Mouse (Mus musculus) cerebellum, adult 11 months (tissue): ENCODE data around the gene Ece2.
"Not testable (repeated sequence)": the region's sequence is repeated elsewhere in the genome, so short reads cannot be mapped to it uniquely, and the experiment has no call there.

Experiments
- DNase-seq: peaks from one replicate; pipeline ENCODE4 v3.0.0; 2022

Gene Ece2

DNA sequence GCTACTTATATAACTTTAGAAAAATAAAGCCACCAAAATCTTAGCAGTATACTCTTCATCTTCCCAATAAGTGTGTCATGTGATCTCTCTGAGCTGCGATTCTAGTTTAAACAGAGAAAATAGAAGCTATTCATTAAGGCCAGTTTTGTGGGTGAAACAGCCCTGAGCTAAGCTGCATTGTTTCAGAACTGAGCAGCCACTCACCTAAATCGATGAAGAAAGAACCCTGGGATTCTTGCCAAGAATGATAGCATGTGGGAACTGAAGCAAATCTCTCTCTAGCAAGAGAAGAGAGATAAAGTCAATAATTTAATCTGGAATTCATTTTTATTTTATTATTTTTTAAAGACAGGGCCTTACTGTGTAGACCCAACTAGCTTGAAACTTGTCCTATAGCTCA lies 6.4 kb upstream of the Ece2 start:
- DNase-seq: no peak

DNA sequence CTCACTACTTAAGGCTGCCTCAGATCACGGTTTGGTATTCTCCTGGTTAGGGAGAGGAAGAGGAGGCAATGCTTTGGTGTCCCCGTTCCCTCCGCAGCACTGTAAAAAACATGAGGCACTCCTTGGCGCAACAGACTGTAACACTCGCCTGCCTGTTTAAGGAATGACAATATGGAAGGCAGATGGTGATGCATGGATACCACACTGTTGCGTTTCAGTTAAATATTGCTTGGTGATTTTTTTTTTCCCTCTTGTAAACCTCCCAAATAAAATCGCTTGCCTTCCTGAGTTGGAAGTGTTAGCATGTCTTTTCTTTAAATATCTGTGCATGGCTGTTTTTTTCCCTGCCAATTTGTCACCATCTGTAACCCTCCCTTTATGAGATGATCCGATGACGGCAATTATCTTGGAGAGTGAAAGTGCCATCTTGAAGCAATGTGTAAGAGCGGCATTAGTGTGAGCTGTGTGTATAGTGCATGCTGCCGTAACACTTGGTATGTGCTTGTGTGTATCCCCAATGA lies 697 bp upstream of the Ece2 start:
- no peak for DNase-seq

DNA sequence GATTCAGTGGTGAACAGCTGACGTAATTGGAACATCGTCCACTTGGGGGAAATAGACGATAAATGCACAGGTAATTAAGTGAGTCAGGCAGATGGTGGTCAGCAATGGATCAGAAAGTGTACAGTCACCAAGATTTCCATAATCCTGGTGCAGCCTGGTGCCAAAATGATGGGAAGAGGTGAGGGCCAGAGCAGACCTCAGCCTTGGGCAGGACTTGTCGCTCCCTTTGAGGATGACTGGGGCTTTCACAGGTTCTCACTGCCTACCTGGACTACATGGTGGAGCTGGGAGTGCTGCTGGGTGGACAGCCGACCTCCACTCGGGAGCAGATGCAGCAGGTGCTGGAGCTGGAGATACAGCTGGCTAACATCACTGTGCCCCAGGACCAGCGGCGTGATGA lies 7.8 kb downstream of the Ece2 start:
- DNase-seq: no peak

DNA sequence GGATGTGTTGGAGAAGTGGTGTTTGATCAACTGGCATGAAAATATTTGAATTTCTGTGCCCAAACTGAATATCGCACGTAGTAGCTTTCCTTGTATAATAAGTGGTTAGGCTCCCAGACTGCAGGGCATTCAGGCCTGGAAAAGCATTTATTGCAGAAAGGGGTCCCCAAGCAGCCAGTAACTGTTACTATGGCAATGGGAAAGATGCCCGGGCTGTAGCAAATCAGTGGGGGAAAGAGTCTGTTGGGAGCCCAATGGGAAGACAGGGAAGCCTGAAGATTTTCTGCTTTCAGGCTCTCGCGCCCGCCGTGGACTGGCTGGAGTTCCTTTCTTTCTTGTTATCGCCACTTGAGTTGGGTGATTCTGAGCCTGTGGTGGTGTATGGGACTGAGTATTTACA lies 8.7 kb downstream of the Ece2 start:
- no peak for DNase-seq

DNA sequence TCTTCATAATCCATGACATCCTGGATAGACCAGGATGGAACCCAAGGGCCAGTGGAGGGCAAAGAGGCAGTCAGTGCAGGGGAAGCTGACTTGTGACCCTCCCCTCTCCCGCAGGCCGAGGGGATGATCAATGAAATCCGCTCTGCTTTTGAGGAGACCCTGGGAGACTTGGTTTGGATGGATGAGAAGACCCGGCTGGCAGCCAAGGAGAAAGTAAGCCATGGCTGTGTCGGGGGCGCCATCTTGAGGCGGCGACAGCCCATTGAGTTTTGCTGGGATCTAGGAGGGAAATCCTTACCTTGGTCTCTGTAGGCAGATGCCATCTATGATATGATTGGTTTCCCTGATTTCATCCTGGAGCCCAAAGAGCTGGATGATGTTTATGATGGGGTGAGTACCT lies 12.5 kb downstream of the Ece2 start:
- DNase-seq: peak; percentile 71

DNA sequence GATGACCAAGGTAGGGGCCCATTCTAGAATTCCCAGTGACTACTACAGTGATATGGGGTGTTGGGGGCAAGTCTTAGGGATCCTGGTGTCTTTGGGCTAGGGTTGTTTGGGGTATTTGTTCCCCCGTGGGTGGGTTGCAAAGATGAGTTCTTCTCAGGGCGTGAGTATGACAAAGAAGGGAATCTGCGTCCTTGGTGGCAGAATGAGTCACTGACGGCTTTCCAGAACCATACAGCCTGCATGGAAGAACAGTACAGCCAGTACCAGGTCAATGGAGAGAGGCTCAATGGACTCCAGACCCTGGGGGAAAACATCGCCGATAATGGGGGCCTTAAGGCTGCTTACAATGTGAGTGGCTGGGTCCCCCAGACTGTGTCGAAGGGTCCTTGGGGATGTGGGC lies 14.3 kb downstream of the Ece2 start:
- DNase-seq: no peak

DNA sequence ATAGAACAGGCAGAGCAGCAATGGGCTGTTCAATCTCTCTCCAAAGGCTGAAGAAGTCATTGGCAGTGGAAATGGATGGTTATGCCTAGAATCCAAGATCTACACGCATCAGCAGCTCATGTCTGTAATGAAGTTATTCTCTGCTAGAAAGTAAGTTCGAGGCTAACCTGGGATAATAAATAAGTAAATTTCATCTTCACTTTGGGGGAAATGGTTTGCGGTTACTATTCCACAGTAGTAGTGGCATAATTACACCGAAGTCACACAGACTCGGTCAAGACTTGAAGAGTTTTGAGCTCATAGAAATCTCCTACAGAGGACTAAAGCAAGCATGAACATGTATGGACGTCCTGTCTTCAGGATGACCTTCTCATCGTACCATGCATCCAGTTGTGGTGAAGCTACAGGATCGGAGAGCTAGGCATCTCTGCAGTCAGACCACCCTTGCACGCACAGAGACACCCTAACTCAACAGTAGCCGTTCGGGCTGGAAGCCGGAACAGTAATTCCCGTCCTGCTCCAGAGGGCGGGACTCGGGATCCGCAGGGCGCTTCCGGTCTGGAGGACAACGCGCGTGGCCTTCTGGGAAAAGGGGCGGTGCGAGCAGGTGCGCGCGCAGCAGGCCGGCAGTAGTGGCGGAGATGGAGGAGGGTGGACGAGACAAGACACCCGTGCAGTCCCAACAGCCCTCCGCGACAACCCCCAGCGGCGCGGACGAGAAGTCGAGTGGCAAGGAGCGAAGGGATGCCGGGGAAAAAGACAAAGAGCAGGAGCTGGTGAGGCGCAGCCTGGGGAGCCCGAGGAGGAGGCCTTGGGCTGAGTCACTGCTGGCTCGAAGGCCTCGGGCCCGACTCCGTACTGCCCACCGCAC lies 21.7 kb downstream of the Ece2 start, which contains the start of gene Psmd2:
Psmd2 (plus strand) TSS at position 577 of the 871 bp plus-strand sequence.
- DNase-seq: peak; percentile 95

DNA sequence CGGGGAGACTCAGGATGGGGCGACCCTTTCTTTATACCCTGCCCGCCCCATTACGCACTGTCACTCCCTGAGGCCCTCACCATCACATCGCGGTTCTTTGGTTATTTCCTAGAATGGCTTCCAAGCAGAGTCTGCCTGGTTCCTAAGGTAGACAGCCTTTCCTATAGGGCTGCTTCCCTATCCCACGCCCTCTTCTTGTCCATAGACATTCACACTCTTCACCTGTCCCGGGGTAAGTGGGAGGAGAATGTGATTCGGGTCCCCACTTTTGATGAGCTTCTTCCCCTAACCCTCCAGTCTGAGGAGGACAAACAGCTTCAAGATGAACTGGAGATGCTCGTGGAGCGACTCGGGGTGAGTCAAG lies 22.3 kb downstream of the Ece2 start:
- no peak for DNase-seq

DNA sequence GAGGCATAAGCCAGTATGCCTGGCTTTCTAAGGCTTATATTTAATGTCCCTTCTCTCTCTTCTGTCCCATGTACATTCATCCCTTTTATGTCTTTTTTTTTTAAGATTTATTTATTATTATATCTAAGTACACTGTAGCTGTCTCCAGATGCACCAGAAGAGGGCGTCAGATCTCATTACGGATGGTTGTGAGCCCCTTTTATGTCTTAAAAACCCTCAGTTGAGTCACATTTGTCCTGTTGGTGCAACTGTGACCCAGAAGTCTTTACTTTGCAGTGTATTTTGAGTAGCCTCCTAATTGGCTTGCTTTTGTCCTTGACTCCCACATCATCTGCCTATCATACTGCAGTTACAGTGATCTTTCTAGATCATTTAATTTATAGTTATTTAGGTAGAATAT lies 23.7 kb downstream of the Ece2 start:
- DNase-seq: no peak

DNA sequence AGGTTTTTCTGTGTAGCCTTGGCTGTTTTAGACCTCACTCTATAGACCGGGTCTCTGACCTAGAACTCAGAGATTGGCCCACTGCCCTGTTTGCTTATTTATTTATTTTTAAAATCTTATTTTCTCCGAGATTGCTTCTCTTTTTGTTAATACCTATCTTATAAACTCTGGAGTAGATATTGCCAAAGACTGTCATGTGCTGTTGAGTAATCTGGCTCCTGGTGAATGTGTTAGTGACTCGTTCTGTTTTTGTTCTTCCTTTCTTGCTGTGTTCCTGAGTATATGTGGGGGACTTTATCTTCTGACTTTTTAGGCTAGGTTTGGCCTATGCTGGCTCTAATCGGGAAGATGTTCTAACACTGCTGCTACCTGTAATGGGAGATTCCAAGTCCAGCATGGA lies 28.0 kb downstream of the Ece2 start:
- DNase-seq: no peak

DNA sequence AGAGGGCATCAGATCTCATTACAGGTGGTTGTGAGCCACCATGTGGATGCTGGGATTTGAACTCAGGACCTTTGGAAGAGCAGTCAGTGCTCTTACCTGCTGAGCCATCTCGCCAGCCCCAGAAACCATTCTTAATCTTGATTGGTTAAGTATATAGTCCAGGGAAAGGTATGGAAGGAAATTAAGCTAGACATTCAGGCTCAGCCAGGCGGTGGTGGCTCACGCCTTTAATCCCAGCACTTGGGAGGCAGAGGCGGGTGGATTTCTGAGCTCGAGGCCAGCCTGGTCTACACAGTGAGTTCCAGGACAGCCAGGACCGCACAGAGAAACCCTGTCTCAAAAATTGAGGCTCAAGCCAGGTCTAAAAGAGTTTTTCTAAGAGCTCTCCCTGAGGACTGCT lies 38.4 kb downstream of the Ece2 start, which contains the start of gene Eif4g1:
Eif4g1 (plus strand) TSS at position 301 of the 400 bp plus-strand sequence.
- not testable (repeated sequence) for DNase-seq

DNA sequence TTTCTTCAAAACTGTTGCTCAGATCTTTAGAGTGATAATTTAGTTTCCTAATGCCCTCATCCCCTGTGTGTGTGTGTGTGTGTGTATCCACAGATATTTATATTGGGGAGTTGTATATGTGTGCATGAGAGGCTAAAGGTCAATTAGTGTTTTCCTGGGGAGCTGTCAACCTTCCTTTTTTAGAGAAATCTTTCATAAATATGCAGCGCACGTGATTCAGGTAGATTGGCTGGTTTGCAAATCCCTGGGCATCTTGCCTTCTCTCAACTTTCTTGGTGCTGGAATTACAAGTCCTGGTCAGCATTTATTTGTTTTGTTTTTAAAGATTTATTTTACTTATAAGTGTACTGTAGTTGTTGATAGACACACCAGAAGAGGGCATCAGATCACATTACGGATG lies 40.7 kb downstream of the Ece2 start:
- no peak for DNase-seq

DNA sequence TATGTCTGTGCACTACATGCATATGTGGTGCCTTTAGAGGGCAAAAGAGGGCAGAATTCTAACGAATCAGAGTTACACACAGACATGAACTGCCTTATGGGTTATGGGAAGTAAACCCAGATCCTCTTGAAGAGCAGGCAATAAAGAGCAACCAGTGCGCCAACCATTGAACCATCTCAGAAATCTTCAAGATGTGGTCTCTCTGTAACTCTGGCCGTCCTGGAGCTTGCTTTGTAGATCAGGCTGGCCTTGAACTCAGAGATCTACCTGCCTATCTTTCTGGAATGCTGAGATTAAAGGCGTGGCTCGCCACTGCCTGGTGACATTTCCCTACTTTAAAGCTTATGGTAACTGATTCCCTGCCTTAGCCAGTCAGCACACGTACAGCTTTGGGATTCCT lies 42.3 kb downstream of the Ece2 start:
- no peak for DNase-seq

DNA sequence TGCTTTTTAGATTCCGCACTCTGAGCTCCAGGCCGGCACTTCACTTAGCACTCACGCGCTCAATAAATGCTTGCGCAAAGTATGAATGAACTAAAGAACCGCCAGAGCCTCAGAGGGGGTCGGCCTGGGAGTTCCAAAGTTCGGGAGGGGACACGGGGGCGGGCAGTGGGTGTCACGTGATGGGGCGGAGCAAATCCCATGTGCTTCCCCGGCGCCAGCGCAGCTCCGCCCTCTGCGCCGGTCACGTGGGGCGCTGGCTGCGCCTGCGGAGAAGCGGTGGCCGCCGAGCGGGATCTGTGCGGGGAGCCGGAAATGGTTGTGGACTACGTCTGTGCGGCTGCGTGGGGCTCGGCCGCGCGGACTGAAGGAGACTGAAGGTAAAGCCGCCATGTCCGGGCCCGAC lies 42.9 kb downstream of the Ece2 start:
- DNase-seq: peak; percentile 95

DNA sequence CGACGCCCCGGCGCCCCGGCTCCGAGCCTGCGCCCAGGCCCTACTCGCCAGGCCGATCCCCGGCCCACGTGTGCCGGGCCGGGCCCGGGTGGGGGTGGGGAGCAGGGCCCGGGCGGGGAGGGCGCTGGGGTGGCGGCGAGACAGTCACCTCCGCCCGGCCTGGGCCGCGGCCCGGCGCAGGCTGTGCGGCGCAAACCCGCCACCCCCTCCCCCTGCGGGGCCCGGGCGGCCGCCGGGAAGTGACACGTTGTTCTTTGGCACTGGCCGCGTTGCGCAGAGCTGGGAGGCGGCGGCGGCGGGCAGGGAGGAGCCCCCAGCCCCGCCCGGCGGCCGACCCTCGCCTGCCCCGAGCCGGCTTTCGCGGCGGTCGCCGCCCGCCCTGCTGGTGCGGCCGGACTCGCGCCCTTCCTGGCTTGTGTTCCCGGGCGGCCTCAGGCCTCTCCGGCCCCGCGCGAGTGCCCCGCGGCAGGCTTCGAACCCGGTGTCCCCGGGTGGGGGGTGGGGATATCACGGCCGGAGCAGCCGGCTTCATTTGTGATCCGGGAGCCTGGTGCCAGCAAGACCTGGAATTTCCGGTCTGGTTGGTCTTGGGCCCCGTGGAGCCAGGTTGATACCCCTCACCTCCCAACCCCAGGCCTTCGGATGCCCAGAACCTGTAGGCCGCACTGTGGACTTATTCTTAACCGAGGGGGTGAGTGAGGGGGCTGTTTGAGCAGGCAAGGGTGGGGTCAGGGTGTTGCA lies 43.5 kb downstream of the Ece2 start:
- peak; percentile 61 for DNase-seq

DNA sequence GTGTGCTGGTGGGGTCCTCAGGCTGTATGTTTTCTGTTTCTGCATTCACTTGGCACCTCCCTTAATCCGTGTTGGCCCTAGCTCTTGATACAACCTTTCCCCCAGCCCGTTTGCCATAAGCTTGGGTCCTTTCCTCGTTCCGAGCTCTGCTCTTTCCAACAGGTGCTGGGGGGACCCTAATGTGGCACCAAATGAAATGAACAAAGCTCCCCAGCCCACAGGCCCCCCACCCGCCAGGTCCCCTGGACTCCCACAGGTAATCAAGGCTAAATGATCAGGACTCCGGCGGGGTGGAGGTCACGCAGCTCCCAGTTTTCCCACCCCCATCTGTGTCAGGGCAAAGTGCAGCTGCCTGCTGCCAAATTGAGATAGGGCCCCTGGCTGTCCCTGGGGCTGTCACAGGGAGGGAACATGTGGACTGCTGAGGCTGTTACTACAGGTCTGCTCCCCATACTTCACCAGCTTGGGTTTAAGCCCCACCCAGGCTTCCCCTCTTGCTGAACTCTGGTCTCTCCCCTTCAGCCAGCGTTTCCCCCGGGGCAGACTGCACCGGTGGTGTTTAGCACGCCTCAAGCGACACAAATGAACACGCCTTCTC lies 44.2 kb downstream of the Ece2 start:
- peak; percentile 31 for DNase-seq

DNA sequence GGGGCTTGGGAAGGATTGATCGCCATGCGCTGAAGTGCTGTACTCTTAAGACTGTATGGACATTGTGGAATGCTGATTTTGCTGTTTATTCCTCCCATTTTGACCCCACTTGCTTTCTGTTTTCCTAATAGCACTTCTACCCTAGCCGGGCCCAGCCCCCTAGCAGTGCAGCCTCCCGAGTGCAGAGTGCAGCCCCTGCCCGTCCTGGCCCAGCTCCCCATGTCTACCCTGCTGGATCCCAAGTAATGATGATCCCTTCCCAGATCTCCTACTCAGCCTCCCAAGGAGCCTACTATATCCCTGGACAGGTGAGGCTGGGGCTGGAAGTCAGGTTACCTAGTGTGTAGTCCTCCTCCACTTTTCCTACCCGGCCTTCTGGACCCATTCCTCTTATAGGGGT lies 45.6 kb downstream of the Ece2 start:
- DNase-seq: no peak

DNA sequence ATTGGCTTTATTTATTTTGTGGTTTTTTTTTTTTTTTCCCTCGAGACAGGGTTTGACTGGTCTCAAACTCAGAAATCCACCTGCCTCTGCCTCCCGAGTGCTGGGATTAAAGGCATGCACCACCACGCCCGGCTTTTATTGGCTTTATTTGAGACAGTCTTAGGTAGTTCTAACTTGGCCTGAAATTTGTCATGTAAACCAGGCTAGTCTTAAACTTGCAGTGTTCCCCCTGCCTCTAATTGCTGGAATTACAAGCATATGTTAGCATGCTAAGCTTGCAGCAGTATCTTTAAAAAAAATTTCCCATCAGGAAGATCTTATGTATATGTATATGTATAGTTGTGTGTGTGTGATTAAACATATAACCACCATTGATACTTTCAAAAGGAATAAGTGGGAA lies 47.1 kb downstream of the Ece2 start:
- no peak for DNase-seq

DNA sequence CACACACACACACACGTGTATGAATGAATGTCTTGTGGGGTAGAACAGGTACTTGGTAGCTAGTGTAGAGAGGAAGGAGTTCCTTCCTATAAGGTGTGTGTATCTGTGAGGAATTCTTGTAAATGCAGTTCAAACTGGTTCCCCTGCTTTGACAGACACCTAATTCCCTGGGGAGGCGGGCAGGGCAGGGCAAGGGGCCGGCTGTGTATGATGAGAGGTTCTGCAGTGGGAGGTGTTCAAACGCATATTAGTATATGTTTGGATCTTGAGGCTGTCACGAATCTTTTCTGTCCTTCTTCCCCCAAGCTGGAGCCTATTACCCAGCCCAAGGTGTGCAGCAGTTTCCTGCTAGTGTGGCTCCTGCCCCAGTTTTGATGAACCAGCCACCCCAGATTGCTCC lies 47.8 kb downstream of the Ece2 start:
- DNase-seq: no peak

DNA sequence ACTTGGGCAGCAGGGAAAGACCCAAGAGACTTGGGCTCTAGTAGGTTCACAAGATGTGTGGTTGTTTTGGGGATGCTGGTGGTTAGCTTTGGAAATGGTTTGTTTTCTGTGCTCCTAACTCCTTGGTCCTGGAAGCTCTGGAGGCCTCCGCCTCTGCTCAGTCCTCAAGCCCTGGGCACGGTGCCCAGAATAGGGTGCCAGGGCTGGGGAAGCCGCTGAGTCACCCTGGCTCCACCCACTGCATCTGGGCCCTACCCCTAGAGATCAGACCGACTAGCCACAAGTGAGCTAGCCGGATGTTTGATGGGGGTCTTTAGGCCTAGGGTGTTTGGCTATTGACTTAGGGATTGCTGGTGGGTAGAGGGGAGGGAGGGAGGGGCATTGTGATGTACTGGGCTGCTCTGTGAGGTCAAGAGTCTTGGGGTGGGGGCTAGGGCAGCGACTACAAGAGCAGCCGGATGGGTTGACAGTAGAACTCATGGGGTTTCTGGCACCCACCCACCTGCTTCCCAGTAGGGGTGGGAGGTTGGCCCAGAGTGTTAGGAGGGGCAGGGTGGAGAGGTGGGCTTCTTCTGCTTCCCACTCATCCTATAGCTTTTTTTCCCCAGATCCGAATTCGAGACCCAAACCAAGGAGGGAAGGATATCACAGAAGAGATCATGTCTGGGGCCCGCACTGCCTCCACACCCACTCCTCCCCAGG lies 48.5 kb downstream of the Ece2 start:
- DNase-seq: peak; percentile 67

DNA sequence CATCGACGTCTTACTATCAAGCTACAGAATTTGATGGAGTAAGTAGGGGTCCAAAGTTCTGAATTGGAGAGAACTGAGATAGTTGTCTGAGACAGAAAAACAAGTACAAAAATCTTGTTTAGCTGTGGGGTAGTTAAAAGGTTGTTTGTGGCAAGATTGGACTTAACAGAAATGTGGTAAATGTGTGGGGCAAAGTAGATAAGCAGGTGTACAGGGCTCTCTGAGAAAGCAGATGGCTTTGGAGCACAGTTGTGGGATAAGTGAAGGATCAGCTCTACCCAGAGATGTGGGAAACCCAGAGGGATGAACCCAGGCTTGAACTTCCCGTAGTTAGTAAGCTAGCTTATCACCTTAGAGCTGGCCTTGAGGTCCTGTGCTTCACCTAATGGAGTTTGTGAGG lies 61.1 kb downstream of the Ece2 start:
- no peak for DNase-seq

DNA sequence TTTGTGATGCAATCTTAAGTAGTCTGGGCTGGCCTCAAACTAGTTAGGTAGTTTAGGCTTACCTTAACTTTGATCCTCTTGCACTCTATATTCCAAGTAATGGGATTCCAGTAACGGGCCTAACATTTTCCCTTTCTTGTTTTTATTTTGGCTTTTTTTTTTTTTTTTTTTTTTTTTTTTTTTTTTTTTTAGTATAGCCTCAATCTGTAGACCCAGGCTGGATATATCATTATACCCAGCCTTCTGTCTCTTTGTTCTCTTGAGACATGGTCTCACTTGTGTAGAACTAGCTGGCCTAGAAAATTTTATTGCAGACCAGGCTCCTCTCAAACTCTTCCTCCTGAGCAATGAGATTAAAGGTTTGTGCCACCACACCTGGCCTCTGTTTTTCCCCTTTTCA lies 62.0 kb downstream of the Ece2 start:
- DNase-seq: no peak
